Mouse (Mus musculus) stomach, embryonic 14.5 days (tissue): ENCODE measurements around the gene Lect2. TPM values are rescaled to one million over a fixed set of nuclear protein-coding genes. Genes with fewer than 3 reads are reported as not detected.

Experiments used
- ATAC-seq: fragments of 200-750 bp; cut with Nextera tagmentation; 2 replicates; pipeline ENCODE4 v1.8.0; 2017; ENCODE audit warnings: low read depth, moderate TSS enrichment; ENCODE audit not compliant: insufficient number of reproducible peaks, insufficient read depth, low FRiP score
- H3K27ac ChIP-seq: fragments of 300-500 bp; sonication (generic); 2 replicates; pipeline ENCODE4 v1.5.1; 2014; ENCODE audit warnings: mild to moderate bottlenecking, low read length, moderate library complexity, mixed read lengths
- H3K27me3 ChIP-seq: fragments of 300-500 bp; sonication (generic); 2 replicates; pipeline ENCODE4 v1.6.1; 2014; ENCODE audit warnings: low read length, control low read depth, mixed read lengths; ENCODE audit not compliant: control insufficient read depth, insufficient read depth
- H3K36me3 ChIP-seq: fragments of 300-500 bp; sonication (generic); 2 replicates; pipeline ENCODE4 v1.6.1; 2014; ENCODE audit warnings: mild to moderate bottlenecking, control low read depth, low read length, moderate library complexity, mixed read lengths; ENCODE audit not compliant: control insufficient read depth, insufficient read depth
- H3K4me1 ChIP-seq: fragments of 300-500 bp; sonication (generic); 2 replicates; pipeline ENCODE4 v1.6.1; 2014; ENCODE audit warnings: low read length, control low read depth, mixed read lengths; ENCODE audit not compliant: control insufficient read depth, insufficient read depth
- H3K4me2 ChIP-seq: fragments of 300-500 bp; sonication (generic); replicated peaks from 2 replicates; pipeline ENCODE4 v1.6.1; 2014; ENCODE audit warnings: low read depth, low read length, control low read depth
- H3K4me3 ChIP-seq: fragments of 300-500 bp; sonication (generic); 2 replicates; pipeline ENCODE4 v1.5.1; 2014; ENCODE audit warnings: low read depth, low read length, control low read depth
- H3K9ac ChIP-seq: fragments of 300-500 bp; sonication (generic); replicated peaks from 2 replicates; pipeline ENCODE4 v1.6.1; 2014; ENCODE audit warnings: low read depth, mild to moderate bottlenecking, control low read depth, low read length, moderate library complexity, mixed read lengths
- H3K9me3 ChIP-seq: fragments of 300-500 bp; sonication (generic); 2 replicates; pipeline ENCODE4 v1.6.1; 2016; ENCODE audit warnings: low read depth, low read length, control low read depth; ENCODE audit not compliant: control insufficient read depth
- WGBS: fragments of 180-500 bp; shearing (Covaris S2); extraction: QIAGEN DNeasy Blood & Tissue Kit; methylation state at CpG from one replicate; pipeline ENCODE4 v1.1.7; 2014; 5-methylcytosine and 5-hydroxymethylcytosine counted together
- polyA plus RNA-seq: library from polyadenylated mRNA; unstranded; fragments of >200 nt; fragmentation: Nextera tagmentation; extraction: Ambion mirVana; gene quantifications from 2 replicates; pipeline ENCODE4 v1.2.1, GENCODE M21; 2014

The Lect2 gene
- polyA plus RNA-seq, 1 experiment from 2014 or later = not detected

DNA sequence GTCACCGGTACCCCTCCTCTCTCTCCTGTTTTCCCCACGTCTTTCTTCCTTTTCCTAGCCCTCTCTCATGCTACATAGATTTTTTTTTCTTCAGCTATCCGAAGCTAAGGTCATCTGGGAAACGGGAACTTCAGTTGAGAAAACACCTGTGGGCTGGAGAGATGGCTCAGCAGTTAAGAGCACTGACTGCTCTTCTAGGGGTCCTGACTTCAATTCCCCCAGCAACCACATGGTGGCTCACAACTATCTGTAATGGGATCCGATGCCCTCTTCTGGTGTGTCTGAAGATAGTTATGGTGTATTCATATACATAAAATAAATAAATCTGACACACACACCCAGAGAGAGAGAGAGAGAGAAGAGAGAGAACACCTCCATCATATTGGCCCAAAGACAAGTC is 12.7 kb downstream of the Lect2 start:
- ATAC-seq = no peak
- Histone ChIP-seq H3K4me1 (no peaks in the 10 kb centered on the region), H3K9me3 (peaks cover 8% of the 10 kb centered on the region), H3K9ac (no peak overlapping the region), H3K27ac (no peak overlapping the region), H3K36me3 (no peaks in the 10 kb centered on the region), H3K27me3 (no peaks in the 10 kb centered on the region), H3K4me3 (no peak overlapping the region), H3K4me2 (no peak overlapping the region)
- 73% methylated on average over 5 of the region's 5 CpGs for WGBS

DNA sequence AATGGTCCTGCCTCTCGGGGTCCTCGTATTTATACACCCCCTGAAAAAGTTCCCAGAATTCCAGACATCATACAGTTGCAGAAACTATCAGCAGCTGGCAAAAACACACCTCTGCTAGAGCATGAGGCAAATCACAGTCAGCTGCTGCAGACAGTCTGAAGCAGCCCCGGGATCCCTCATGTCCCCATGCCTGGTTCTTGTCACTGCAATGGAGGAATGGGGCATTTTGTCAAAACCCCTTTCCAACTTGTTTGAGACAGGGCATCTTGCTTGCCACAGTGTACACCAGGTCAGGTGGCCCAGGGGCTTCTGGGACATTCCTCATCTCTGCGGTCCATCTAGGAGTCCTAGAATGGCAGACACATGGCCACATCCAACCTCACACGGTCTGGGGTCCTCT is 13.4 kb downstream of the Lect2 start:
- no peak overlapping the region for H3K4me2 ChIP-seq
- H3K4me1 ChIP-seq = no peaks in the 10 kb centered on the region
- no peak for ATAC-seq
- no peaks in the 10 kb centered on the region for H3K27me3 ChIP-seq
- WGBS = 80% methylated on average over 5 of the region's 5 CpGs
- peaks cover 8% of the 10 kb centered on the region for H3K9me3 ChIP-seq
- H3K4me3 ChIP-seq = no peak overlapping the region
- no peaks in the 10 kb centered on the region for H3K36me3 ChIP-seq
- no peak overlapping the region for H3K9ac ChIP-seq
- H3K27ac ChIP-seq = no peak overlapping the region

DNA sequence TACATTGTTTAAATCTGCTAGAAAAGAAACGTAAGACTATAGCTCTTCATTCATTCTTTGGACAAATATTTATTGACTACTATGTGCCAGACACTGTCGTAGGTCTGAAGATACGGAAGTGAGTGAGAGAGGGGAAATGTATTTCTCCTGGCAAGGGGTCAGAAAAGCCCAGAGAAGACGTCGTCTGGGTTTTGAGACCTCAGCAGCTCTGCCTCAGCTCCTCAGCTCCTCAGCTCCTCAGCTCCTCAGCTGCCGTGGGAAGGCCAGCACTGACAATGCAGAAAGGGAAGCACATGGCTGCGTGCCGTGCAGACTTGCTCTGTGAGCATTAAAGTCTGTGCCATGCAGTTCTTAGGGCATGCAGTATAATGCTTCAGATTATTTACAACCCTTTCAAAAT is 18.6 kb downstream of the Lect2 start:
- H3K27ac ChIP-seq = no peak overlapping the region
- H3K4me1 ChIP-seq = no peaks in the 10 kb centered on the region
- H3K36me3 ChIP-seq = no peaks in the 10 kb centered on the region
- H3K9ac ChIP-seq = no peak overlapping the region
- WGBS = 47% methylated on average over 8 of the region's 8 CpGs
- 0 out of 2 replicates have a peak, but pooled peaks cover 3% of the 10 kb centered on the region for H3K9me3 ChIP-seq
- no peak overlapping the region for H3K4me2 ChIP-seq
- no peak overlapping the region for H3K4me3 ChIP-seq
- no peak for ATAC-seq
- H3K27me3 ChIP-seq = no peaks in the 10 kb centered on the region

DNA sequence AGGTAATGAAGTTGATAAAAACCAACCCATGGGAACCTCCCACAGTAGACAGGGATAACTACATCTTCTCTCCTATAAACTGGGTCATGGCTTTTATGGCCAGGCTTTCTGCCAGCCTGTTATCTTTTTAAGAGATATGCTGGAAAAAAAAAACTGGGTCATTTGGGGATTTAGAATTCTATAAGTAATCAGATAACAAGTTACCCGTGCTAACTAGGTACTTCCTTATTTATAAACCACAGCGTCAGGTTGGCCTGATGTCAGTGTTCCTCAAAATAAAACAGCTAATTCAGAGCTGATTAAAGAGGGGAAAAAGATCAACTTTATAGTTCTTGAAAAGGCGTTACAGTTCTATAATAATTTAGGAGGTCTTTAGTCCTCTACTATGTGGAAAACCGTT is 19.3 kb downstream of the Lect2 start:
- Histone ChIP-seq H3K4me1 (no peaks in the 10 kb centered on the region), H3K27me3 (no peaks in the 10 kb centered on the region), H3K9me3 (no peaks in the 10 kb centered on the region), H3K4me3 (no peak overlapping the region), H3K27ac (no peak overlapping the region), H3K4me2 (no peak overlapping the region), H3K9ac (no peak overlapping the region), H3K36me3 (no peaks in the 10 kb centered on the region)
- 79% methylated on average over 4 of the region's 4 CpGs for WGBS
- ATAC-seq = no peak

DNA sequence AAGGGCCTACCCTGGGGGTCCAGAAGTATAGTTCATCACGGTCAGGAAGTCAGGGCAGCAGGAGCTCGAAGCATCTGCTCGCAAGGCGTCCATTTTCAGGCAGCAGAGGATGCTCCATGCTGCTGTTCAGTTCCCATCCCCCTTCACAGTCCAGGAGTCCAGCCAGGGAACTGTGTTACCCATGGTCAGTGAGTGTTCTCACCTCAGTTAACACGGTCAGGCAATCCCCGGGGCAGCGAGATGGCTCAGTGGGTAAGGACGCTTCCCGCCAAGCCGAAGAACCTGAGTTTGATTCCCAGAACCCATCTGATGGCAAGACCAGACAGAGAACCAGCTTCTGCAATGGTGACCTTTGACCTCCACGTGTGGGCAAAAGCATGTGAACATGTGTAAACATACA is 20.0 kb downstream of the Lect2 start:
- 85% methylated on average over 11 of the region's 11 CpGs for WGBS
- H3K9ac ChIP-seq = no peak overlapping the region
- H3K36me3 ChIP-seq = no peaks in the 10 kb centered on the region
- no peaks in the 10 kb centered on the region for H3K4me1 ChIP-seq
- H3K27ac ChIP-seq = no peak overlapping the region
- no peak for ATAC-seq
- H3K4me2 ChIP-seq = no peak overlapping the region
- no peaks in the 10 kb centered on the region for H3K27me3 ChIP-seq
- H3K4me3 ChIP-seq = no peak overlapping the region
- no peaks in the 10 kb centered on the region for H3K9me3 ChIP-seq

DNA sequence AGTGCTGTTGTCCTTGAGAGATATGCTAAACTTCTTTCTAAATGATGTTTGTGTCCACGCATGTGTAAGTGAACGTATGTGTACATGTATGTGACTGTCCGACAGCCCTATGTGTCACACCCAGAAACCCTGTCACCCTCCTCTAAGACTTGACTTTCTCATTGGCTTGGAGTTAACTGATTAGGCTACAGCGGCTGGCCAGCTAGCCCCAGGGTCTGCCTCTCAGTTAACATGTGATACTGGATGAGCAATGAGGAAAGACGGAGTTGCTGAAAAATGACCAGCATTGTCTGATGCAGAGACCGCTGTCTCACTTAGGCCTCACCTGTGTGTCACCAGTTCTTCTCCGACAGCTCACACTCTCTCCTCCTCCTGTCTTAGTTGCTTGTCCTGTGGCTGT is 20.5 kb downstream of the Lect2 start:
- no peak overlapping the region for H3K4me3 ChIP-seq
- no peaks in the 10 kb centered on the region for H3K4me1 ChIP-seq
- H3K9ac ChIP-seq = no peak overlapping the region
- no peak for ATAC-seq
- H3K27ac ChIP-seq = no peak overlapping the region
- no peaks in the 10 kb centered on the region for H3K36me3 ChIP-seq
- no peaks in the 10 kb centered on the region for H3K9me3 ChIP-seq
- H3K4me2 ChIP-seq = no peak overlapping the region
- no peaks in the 10 kb centered on the region for H3K27me3 ChIP-seq
- WGBS = 94% methylated on average over 7 of the region's 7 CpGs

DNA sequence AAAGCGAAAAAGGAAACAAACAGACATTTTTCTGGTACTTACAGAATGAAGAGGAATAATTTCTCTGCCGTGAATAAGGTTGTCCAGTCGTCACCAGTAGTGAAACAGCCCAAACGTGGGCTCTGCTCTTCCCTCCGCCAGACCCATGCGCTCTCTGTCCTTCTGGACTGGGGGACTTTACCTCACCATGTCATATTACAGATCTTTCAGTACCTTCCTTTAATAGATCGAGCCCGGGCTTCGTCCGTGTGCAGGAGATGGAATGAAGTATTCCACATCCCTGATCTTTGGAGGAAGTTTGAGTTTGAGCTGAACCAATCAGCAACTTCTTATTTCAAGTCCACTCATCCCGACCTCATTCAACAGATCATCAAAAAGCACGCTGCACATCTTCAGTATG is 21.4 kb downstream of the Lect2 start:
- Histone ChIP-seq H3K27me3 (no peaks in the 10 kb centered on the region), H3K4me1 (no peaks in the 10 kb centered on the region), H3K27ac (no peak overlapping the region), H3K36me3 (no peaks in the 10 kb centered on the region), H3K4me3 (no peak overlapping the region), H3K9me3 (no peaks in the 10 kb centered on the region), H3K9ac (no peak overlapping the region), H3K4me2 (no peak overlapping the region)
- ATAC-seq = no peak
- 66% methylated on average over 12 of the region's 12 CpGs for WGBS

DNA sequence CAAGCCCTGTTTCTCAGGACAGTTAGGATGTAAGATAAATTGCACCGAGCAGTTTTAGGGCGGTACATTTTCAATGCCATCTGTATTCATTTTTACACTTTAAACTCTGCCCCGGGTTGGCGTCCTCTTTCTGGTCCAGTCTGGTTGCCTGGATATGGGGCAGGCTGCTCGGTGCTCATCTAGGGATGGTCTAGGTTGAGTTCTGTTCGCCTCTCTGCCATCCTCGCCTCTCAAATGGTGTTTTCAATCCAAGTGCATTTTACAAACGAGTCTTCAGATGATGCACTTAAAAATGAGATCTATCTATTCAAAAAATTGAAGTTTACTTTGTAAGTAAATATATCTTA is 25.5 kb downstream of the Lect2 start:
- no peaks in the 10 kb centered on the region for H3K36me3 ChIP-seq
- H3K9me3 ChIP-seq = no peaks in the 10 kb centered on the region
- H3K4me3 ChIP-seq = peak overlapping the region; percentile 54
- H3K27me3 ChIP-seq = no peaks in the 10 kb centered on the region
- H3K4me2 ChIP-seq = peak overlapping the region; percentile 66
- no peaks in the 10 kb centered on the region for H3K4me1 ChIP-seq
- ATAC-seq = no peak
- H3K27ac ChIP-seq = no peak overlapping the region
- H3K9ac ChIP-seq = peak overlapping the region; percentile 43
- WGBS = 7% methylated on average over 8 of the region's 8 CpGs

DNA sequence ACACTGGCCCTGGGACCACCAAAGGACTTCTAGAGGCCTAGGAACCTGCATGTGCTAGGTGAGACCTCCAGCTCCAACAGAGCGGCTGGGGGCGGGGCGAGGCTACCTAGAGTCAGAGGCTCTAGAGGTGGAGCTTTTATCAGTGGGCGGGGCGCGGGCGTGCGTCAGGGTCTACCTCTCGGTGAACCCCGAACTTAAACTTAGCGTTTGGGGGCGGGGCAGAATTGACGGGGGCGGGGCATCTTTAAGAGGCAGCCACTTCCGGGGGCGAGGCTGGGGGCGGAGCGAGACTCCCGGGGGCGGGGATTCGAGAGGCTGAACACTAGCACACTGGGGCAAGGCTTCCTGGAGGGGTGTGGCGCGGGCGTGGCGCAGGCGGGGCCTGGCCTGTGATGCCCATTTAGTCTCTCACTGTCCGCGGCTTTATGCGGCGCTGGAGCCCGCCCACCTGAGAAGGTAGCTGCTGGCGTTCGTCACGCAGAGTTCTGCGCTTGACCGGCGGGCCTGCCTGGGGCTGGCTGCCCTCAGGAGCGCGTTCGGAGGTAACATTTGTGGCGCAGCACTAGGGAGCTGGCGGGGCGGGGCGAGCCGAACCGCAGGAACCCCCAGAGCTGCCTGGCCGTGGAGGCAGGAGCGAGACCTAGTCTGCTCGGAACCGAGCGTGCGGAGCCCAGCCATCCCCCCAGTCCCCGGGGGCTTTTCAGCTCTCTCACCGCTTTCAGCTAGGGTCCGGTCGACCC is 26.1 kb downstream of the Lect2 start, which contains the start of gene Fbxl21:
Fbxl21 (plus strand) TSS at position 392 of the 740 bp plus-strand sequence.
- Histone ChIP-seq H3K27me3 (no peaks in the 10 kb centered on the region), H3K4me2 (peak within 1 kb of the TSS; percentile 66), H3K36me3 (no peaks in the 10 kb centered on the region), H3K4me1 (no peaks in the 10 kb centered on the region), H3K9ac (peak within 1 kb of the TSS; percentile 43), H3K9me3 (no peaks in the 10 kb centered on the region), H3K27ac (no peak within 1 kb of the TSS; the same call in 1 of the 2 replicates), H3K4me3 (peak within 1 kb of the TSS; percentile 54)
- peak; percentile 99 for ATAC-seq
- WGBS = under 1% methylated on average over 56 of the region's 56 CpGs
